Mouse (Mus musculus): ENCODE results near the gene Chpf. TPM values are rescaled to one million over a fixed set of nuclear protein-coding genes. Genes with fewer than 3 reads are reported as not detected.
A peak's percentile ranks its signal among the peaks of the same experiment; 100 is the strongest.

Chpf gene
- polyA plus RNA-seq, 1 experiment from 2014 or later = 49.2 TPM

- WGBS = 6% methylated on average over 10 of the region's 10 CpGs
- no peak for DNase-seq (ENCODE audit: low spot score)
- Histone ChIP-seq H3K4me3 (replicated peaks; ENCODE audit: low read length) (no peak overlapping the region), H3K36me3 (replicated peaks; ENCODE audit: control insufficient read depth, insufficient read depth) (no peaks in the 10 kb centered on the region), H3K4me1 (replicated peaks; ENCODE audit: control insufficient read depth, insufficient read depth, low read length) (peaks cover 82% of the 10 kb centered on the region), H3K9ac (0 out of 2 replicates have a peak overlapping the region, but pooled peaks have one; percentile 26), H3K27me3 (ENCODE audit: control insufficient read depth, insufficient read depth, low read length) (peaks cover 17% of the 10 kb centered on the region; the same call in 1 of the 2 replicates), H3K4me2 (replicated peaks) (peak overlapping the region; percentile 69), H3K9me3 (ENCODE audit: control insufficient read depth, low read length) (no peaks in the 10 kb centered on the region), H3K27ac (peak overlapping the region; percentile 76)
- ATAC-seq (ENCODE audit: low FRiP score) = no peak
Measured at GRCm38 (mm10) chr1:75447265-75448051, 31.6 kb downstream of the Chpf start.

DNA sequence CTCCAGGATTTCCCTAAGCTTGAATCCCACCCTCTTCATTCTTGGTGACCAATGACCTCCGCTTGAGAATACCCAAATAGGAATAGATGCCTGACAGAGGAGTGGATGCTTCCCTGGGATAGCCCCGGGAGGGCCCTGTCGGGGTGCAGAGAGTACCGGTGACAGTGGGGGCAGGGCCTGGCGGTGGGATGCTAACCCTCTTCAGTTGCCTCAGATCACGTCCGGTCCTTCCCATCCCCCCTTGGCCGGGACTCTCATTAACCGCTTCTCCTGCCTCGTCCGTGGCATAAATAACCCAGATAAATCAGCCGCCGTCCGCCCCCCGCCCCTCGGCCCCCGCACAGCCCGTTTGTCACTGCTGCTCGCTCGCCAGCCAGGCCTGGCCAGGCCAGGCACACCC, 32.5 kb downstream of the Chpf start:
- peaks cover 81% of the 10 kb centered on the region for H3K4me1 ChIP-seq (replicated peaks; ENCODE audit: control insufficient read depth, insufficient read depth, low read length)
- no peak overlapping the region for H3K9ac ChIP-seq
- 2% methylated on average over 20 of the region's 20 CpGs for WGBS
- peak overlapping the region; percentile 76 for H3K27ac ChIP-seq
- no peaks in the 10 kb centered on the region for H3K9me3 ChIP-seq (ENCODE audit: control insufficient read depth, low read length)
- ATAC-seq (ENCODE audit: low FRiP score) (no peak), DNase-seq (ENCODE audit: low spot score) (no peak)
- 0 out of 2 replicates have a peak, but pooled peaks cover 9% of the 10 kb centered on the region for H3K27me3 ChIP-seq (ENCODE audit: control insufficient read depth, insufficient read depth, low read length)
- peak overlapping the region; percentile 24 for H3K4me2 ChIP-seq (replicated peaks)
- H3K36me3 ChIP-seq (replicated peaks; ENCODE audit: control insufficient read depth, insufficient read depth) = no peaks in the 10 kb centered on the region
- H3K4me3 ChIP-seq (replicated peaks; ENCODE audit: low read length) = no peak overlapping the region

DNA sequence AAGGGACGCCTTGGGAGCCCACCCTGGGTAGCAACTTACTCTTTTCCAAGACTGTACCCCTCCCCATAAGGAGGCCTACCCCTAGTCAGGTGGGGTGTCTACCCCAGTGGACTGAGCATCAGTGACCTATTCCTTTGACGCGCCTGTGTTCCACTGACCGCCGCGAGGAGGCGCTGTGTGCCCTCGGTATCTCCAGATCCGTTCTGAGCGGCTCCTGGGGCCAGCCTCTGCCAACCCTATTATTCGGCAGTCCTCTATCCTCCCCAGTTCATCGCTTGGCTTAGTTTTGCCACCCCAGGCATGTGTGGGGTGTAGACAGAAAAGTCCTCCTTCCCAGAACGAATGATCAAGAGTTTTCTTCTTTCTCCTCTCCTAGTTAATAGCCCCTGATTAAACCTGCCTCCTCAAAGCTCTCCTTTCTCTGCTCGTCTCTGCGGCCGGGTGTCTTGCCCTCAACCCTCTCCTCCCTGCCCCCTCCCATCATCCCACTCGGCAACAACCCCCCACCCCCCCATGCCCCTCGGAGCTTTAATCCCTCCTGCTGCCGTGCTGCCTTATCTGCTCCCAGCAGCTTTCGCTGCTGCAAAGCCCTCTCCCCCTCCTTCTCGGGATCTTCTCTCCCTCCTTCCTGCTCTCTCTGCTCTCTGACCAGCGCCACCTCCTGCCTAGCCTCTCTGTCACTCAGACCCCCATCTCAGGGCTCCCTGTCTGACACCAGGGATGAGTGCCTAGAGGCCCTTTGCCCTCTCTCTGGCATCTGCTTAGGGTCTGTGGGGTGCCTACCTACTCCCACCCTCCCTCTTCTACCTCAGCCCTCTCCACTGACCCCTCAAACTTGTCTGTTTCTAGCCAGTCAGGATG, 33.1 kb downstream of the Chpf start:
- Histone ChIP-seq H3K9me3 (ENCODE audit: control insufficient read depth, low read length) (no peaks in the 10 kb centered on the region), H3K9ac (no peak overlapping the region), H3K4me1 (replicated peaks; ENCODE audit: control insufficient read depth, insufficient read depth, low read length) (peaks cover 77% of the 10 kb centered on the region), H3K27me3 (ENCODE audit: control insufficient read depth, insufficient read depth, low read length) (0 out of 2 replicates have a peak, but pooled peaks cover 8% of the 10 kb centered on the region), H3K27ac (peak overlapping the region; percentile 76), H3K4me3 (replicated peaks; ENCODE audit: low read length) (no peak overlapping the region), H3K4me2 (replicated peaks) (peak overlapping the region; percentile 24), H3K36me3 (replicated peaks; ENCODE audit: control insufficient read depth, insufficient read depth) (no peaks in the 10 kb centered on the region)
- 1% methylated on average over 22 of the region's 22 CpGs for WGBS
- DNase-seq (ENCODE audit: low spot score) (peak; percentile 64), ATAC-seq (ENCODE audit: low FRiP score) (no peak)

GRCm38 (mm10) chr1:75445141-75445701, 33.9 kb downstream of the Chpf start:
- peak; percentile 21; the same call in 1 of the 2 replicates for ATAC-seq (ENCODE audit: low FRiP score)
- no peaks in the 10 kb centered on the region for H3K9me3 ChIP-seq (ENCODE audit: control insufficient read depth, low read length)
- 0 out of 2 replicates have a peak, but pooled peaks cover 5% of the 10 kb centered on the region for H3K27me3 ChIP-seq (ENCODE audit: control insufficient read depth, insufficient read depth, low read length)
- no peaks in the 10 kb centered on the region for H3K36me3 ChIP-seq (replicated peaks; ENCODE audit: control insufficient read depth, insufficient read depth)
- H3K9ac ChIP-seq = 0 out of 2 replicates have a peak overlapping the region, but pooled peaks have one; percentile 4
- peak; percentile 35 for DNase-seq (ENCODE audit: low spot score)
- peak overlapping the region; percentile 24 for H3K4me2 ChIP-seq (replicated peaks)
- H3K27ac ChIP-seq = peak overlapping the region; percentile 76
- 9% methylated on average over 9 of the region's 9 CpGs for WGBS
- H3K4me1 ChIP-seq (replicated peaks; ENCODE audit: control insufficient read depth, insufficient read depth, low read length) = peaks cover 70% of the 10 kb centered on the region
- H3K4me3 ChIP-seq (replicated peaks; ENCODE audit: low read length) = no peak overlapping the region

GRCm38 (mm10) chr1:75444208-75444607, 34.9 kb downstream of the Chpf start:
- H3K9ac ChIP-seq = no peak overlapping the region
- 20% methylated on average over 3 of the region's 3 CpGs for WGBS
- DNase-seq (ENCODE audit: low spot score) (peak; percentile 24), ATAC-seq (ENCODE audit: low FRiP score) (no peak)
- H3K4me3 ChIP-seq (replicated peaks; ENCODE audit: low read length) = no peak overlapping the region
- peak overlapping the region; percentile 76 for H3K27ac ChIP-seq
- no peaks in the 10 kb centered on the region for H3K36me3 ChIP-seq (replicated peaks; ENCODE audit: control insufficient read depth, insufficient read depth)
- 0 out of 2 replicates have a peak overlapping the region, but pooled peaks have one; percentile 24 for H3K4me2 ChIP-seq (replicated peaks)
- peaks cover 60% of the 10 kb centered on the region for H3K4me1 ChIP-seq (replicated peaks; ENCODE audit: control insufficient read depth, insufficient read depth, low read length)
- no peaks in the 10 kb centered on the region for H3K9me3 ChIP-seq (ENCODE audit: control insufficient read depth, low read length)
- no peaks in the 10 kb centered on the region for H3K27me3 ChIP-seq (ENCODE audit: control insufficient read depth, insufficient read depth, low read length)

- peak; percentile 17; the same call in 1 of the 2 replicates for ATAC-seq (ENCODE audit: low FRiP score)
- Histone ChIP-seq H3K27ac (peak overlapping the region; percentile 76), H3K36me3 (replicated peaks; ENCODE audit: control insufficient read depth, insufficient read depth) (no peaks in the 10 kb centered on the region), H3K9ac (peak overlapping the region; percentile 29), H3K4me3 (replicated peaks; ENCODE audit: low read length) (no peak overlapping the region), H3K4me1 (replicated peaks; ENCODE audit: control insufficient read depth, insufficient read depth, low read length) (peaks cover 59% of the 10 kb centered on the region), H3K4me2 (replicated peaks) (0 out of 2 replicates have a peak overlapping the region, but pooled peaks have one; percentile 6), H3K27me3 (ENCODE audit: control insufficient read depth, insufficient read depth, low read length) (no peaks in the 10 kb centered on the region), H3K9me3 (ENCODE audit: control insufficient read depth, low read length) (no peaks in the 10 kb centered on the region)
- DNase-seq (ENCODE audit: low spot score) = peak; percentile 30
- WGBS = 14% methylated on average over 13 of the region's 13 CpGs
Measured at GRCm38 (mm10) chr1:75443247-75444024, 35.7 kb downstream of the Chpf start.

- Histone ChIP-seq H3K27me3 (ENCODE audit: control insufficient read depth, insufficient read depth, low read length) (no peaks in the 10 kb centered on the region), H3K4me2 (replicated peaks) (no peak overlapping the region), H3K4me3 (replicated peaks; ENCODE audit: low read length) (no peak overlapping the region), H3K36me3 (replicated peaks; ENCODE audit: control insufficient read depth, insufficient read depth) (no peaks in the 10 kb centered on the region), H3K9ac (0 out of 2 replicates have a peak overlapping the region, but pooled peaks have one; percentile 29), H3K4me1 (replicated peaks; ENCODE audit: control insufficient read depth, insufficient read depth, low read length) (peaks cover 53% of the 10 kb centered on the region), H3K27ac (peak overlapping the region; percentile 76), H3K9me3 (ENCODE audit: control insufficient read depth, low read length) (no peaks in the 10 kb centered on the region)
- no peak for ATAC-seq (ENCODE audit: low FRiP score)
- peak; percentile 24 for DNase-seq (ENCODE audit: low spot score)
- 18% methylated on average over 8 of the region's 8 CpGs for WGBS
Measured at GRCm38 (mm10) chr1:75442811-75443210, 36.3 kb downstream of the Chpf start.

- WGBS = 79% methylated on average over 9 of the region's 9 CpGs
- H3K36me3 ChIP-seq (replicated peaks; ENCODE audit: control insufficient read depth, insufficient read depth) = no peaks in the 10 kb centered on the region
- ATAC-seq (ENCODE audit: low FRiP score) = no peak
- 0 out of 2 replicates have a peak overlapping the region, but pooled peaks have one; percentile 76 for H3K27ac ChIP-seq
- no peaks in the 10 kb centered on the region for H3K9me3 ChIP-seq (ENCODE audit: control insufficient read depth, low read length)
- H3K27me3 ChIP-seq (ENCODE audit: control insufficient read depth, insufficient read depth, low read length) = no peaks in the 10 kb centered on the region
- peaks cover 47% of the 10 kb centered on the region for H3K4me1 ChIP-seq (replicated peaks; ENCODE audit: control insufficient read depth, insufficient read depth, low read length)
- H3K4me3 ChIP-seq (replicated peaks; ENCODE audit: low read length) = no peak overlapping the region
- no peak for DNase-seq (ENCODE audit: low spot score)
- no peak overlapping the region for H3K9ac ChIP-seq
- H3K4me2 ChIP-seq (replicated peaks) = no peak overlapping the region
Measured at GRCm38 (mm10) chr1:75442171-75442570, 36.9 kb downstream of the Chpf start.

All from hindbrain, embryonic 14.5 days (tissue).